Mouse (Mus musculus) layer of hippocampus, postnatal 10 days (tissue): ENCODE measurements around the gene Srsf3. TPM values are rescaled to one million over a fixed set of nuclear protein-coding genes. Genes with fewer than 3 reads are reported as not detected.

Experiments
- DNase-seq, 2 experiments: peaks; one replicate each; pipeline ENCODE4 v3.0.0; 2021; ENCODE audit warnings: low spot score in 2 of 2
- total RNA-seq, 2 experiments: library from RNA; stranded (reverse); gene quantifications; 2 replicates each; pipeline ENCODE4 v1.2.3; 2021

The Srsf3 gene
- total RNA-seq, 2 experiments from 2014 or later, result 179 to 207 TPM

GRCm38 (mm10) chr17:29086916-29087315 is 54.5 kb downstream of the Srsf3 start:
- DNase-seq, result peak; percentile 1 to 8

DNA sequence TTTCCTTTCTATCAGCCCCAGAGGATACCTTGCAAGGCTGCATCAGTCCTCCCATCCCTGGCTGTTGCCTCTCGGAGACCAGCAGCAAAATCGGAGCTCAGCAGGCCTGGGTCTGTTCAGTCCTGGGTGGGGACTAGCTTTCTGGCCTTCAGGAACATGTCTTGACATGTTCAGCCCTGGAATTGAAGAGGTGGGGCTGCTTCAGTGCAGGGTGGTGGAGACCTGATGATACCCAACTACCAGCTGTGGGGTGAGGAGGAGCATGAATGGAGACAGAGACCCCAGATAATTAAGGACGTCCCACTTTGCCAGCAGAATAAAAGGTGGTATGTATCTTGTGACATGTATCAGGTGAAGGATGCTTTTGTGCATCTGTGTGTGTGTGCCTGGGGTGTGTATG is 58.3 kb downstream of the Srsf3 start, which contains the start of gene Cdkn1a:
Gene Cdkn1a (plus strand): TSS at position 201 of the 400 bp plus-strand sequence.
- DNase-seq, result no peak

DNA sequence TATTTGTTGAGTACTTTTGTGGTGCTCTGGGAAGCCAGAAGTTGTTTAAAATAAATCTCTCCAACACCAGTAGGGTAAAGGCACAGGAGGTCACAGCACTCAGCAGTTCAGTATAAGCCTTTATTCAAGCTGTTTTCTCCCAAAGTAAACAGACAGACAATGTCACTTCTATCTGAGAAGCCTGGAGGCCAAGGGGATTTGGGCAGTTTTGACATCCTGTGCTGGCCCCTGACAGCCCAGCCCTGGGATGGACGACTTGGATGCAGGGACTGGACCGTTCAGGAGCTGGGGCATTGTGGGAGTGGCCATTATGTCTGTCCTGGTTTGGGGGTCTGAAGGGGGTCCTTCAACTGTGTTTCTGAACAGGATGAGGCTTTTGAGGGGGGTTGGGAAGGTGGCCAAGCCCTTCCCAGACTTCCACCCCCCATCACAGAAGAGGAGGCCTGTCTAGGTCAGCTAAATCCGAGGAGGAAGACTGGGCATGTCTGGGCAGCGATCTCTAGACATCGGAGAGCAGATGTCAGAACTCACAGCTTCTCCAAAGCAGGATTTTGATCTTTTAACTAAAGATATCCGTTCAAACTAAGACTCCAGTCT is 59.0 kb downstream of the Srsf3 start:
- DNase-seq, result no peak

- DNase-seq, result no peak
Measured at GRCm38 (mm10) chr17:29092497-29092896, 60.1 kb downstream of the Srsf3 start.

Other genes with a start within 250 kb of the Srsf3 start
- gene Brpf3, start 231.5 kb upstream of the Srsf3 start, total RNA-seq, result 10 to 100 TPM; 37.2 to 37.7 TPM
- gene Pnpla1, start 174.2 kb upstream of the Srsf3 start, total RNA-seq, result under 1 TPM; 0.27 to 0.46 TPM
- gene 4930539E08Rik, start 117.3 kb upstream of the Srsf3 start, total RNA-seq, result 1 to 10 TPM; 4.7 to 5.1 TPM
- not detected for gene Pxt1, start 88.8 kb upstream of the Srsf3 start, total RNA-seq
- 10 to 100 TPM; 73.4 to 78.0 TPM for gene Kctd20, start 80.7 kb upstream of the Srsf3 start, total RNA-seq
- 10 to 100 TPM; 55.9 to 63.8 TPM for gene Stk38, start 24.6 kb upstream of the Srsf3 start, total RNA-seq
- 10 to 100 TPM; 23.6 to 29.4 TPM for gene Cdkn1a, start 58.3 kb downstream of the Srsf3 start, total RNA-seq
- under 1 TPM; 0.13 to 0.59 TPM for gene Rab44, start 81.5 kb downstream of the Srsf3 start, total RNA-seq
- gene Cpne5, start 205.5 kb downstream of the Srsf3 start, total RNA-seq, result 10 to 100 TPM; 56.5 to 58.3 TPM
- 10 to 100 TPM; 20.9 to 21.8 TPM for gene Ppil1, start 231.6 kb downstream of the Srsf3 start, total RNA-seq
- gene BC004004, start 236.2 kb downstream of the Srsf3 start, total RNA-seq, result 100 to 1,000 TPM in 1 of 2 experiments, 10 to 100 TPM in 1; 86.0 to 106 TPM